Mouse (Mus musculus): ENCODE measurements around the gene Acot12. TPM values are rescaled to one million over a fixed set of nuclear protein-coding genes. Genes with fewer than 3 reads are reported as not detected.
A peak's percentile ranks its signal among the peaks of the same experiment; 100 is the strongest.

The Acot12 gene
- polyA plus RNA-seq, 1 experiment from 2014 or later: 0.07 TPM

GRCm38 (mm10) chr13:91724211-91724610 is 17.1 kb upstream of the Acot12 start:
- Histone ChIP-seq H3K9ac (replicated peaks; ENCODE audit: low read length) (no peak overlapping the region), H3K9me3 (ENCODE audit: low read length) (peaks cover 4% of the 10 kb centered on the region; the same call in 1 of the 2 replicates), H3K36me3 (ENCODE audit: insufficient read depth, low read length) (no peaks in the 10 kb centered on the region), H3K4me3 (ENCODE audit: low read length) (no peak overlapping the region), H3K4me1 (ENCODE audit: insufficient read depth, low read length) (no peaks in the 10 kb centered on the region), H3K27ac (ENCODE audit: low read length) (no peak overlapping the region), H3K4me2 (replicated peaks; ENCODE audit: low read depth, low read length) (no peak overlapping the region), H3K27me3 (ENCODE audit: insufficient read depth, low read length) (no peaks in the 10 kb centered on the region)
- no peak for ATAC-seq (ENCODE audit: low FRiP score, low TSS enrichment)
- 79% methylated on average over 3 of the region's 3 CpGs for WGBS

GRCm38 (mm10) chr13:91725130-91725529 is 16.2 kb upstream of the Acot12 start:
- no peak for ATAC-seq (ENCODE audit: low FRiP score, low TSS enrichment)
- no peaks in the 10 kb centered on the region for H3K4me1 ChIP-seq (ENCODE audit: insufficient read depth, low read length)
- WGBS: 71% methylated on average over 3 of the region's 3 CpGs
- no peak overlapping the region for H3K9ac ChIP-seq (replicated peaks; ENCODE audit: low read length)
- no peak overlapping the region for H3K4me2 ChIP-seq (replicated peaks; ENCODE audit: low read depth, low read length)
- H3K4me3 ChIP-seq (ENCODE audit: low read length): no peak overlapping the region
- H3K9me3 ChIP-seq (ENCODE audit: low read length): peaks cover 1% of the 10 kb centered on the region; the same call in 1 of the 2 replicates
- H3K27ac ChIP-seq (ENCODE audit: low read length): no peak overlapping the region
- no peaks in the 10 kb centered on the region for H3K27me3 ChIP-seq (ENCODE audit: insufficient read depth, low read length)
- no peaks in the 10 kb centered on the region for H3K36me3 ChIP-seq (ENCODE audit: insufficient read depth, low read length)

- Histone ChIP-seq H3K4me3 (ENCODE audit: low read length) (no peak overlapping the region), H3K36me3 (ENCODE audit: insufficient read depth, low read length) (no peaks in the 10 kb centered on the region), H3K27me3 (ENCODE audit: insufficient read depth, low read length) (no peaks in the 10 kb centered on the region), H3K4me1 (ENCODE audit: insufficient read depth, low read length) (no peaks in the 10 kb centered on the region), H3K9ac (replicated peaks; ENCODE audit: low read length) (no peak overlapping the region), H3K9me3 (ENCODE audit: low read length) (no peaks in the 10 kb centered on the region), H3K27ac (ENCODE audit: low read length) (no peak overlapping the region), H3K4me2 (replicated peaks; ENCODE audit: low read depth, low read length) (no peak overlapping the region)
- no peak for ATAC-seq (ENCODE audit: low FRiP score, low TSS enrichment)
Observed at GRCm38 (mm10) chr13:91727899-91728298, 13.4 kb upstream of the Acot12 start.

DNA sequence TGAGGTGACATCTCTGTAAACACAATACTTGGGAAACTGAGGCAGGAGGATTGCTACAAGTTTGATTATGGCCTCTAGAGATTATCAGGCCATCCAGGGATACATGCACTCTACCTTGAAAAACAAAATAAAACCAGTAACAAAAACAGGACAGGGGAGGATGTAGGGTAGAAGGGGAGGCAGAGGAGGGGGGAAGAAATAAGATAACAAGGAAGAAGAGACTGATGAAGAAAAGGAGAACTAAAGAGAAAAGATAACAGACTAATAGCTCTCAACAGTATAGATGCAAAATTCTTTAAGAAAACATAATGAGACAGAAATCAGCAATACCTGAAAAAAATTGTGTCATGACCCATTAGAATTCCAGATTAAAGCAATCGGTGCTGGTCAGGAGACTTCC is 4.1 kb upstream of the Acot12 start:
- H3K9ac ChIP-seq (replicated peaks; ENCODE audit: low read length): no peak overlapping the region
- H3K4me3 ChIP-seq (ENCODE audit: low read length): no peak overlapping the region
- H3K27ac ChIP-seq (ENCODE audit: low read length): no peak overlapping the region
- H3K4me2 ChIP-seq (replicated peaks; ENCODE audit: low read depth, low read length): no peak overlapping the region
- 87% methylated on average over 1 of the region's 1 CpGs for WGBS
- no peaks in the 10 kb centered on the region for H3K9me3 ChIP-seq (ENCODE audit: low read length)
- H3K36me3 ChIP-seq (ENCODE audit: insufficient read depth, low read length): no peaks in the 10 kb centered on the region
- H3K4me1 ChIP-seq (ENCODE audit: insufficient read depth, low read length): peaks cover 9% of the 10 kb centered on the region; the same call in 1 of the 2 replicates
- no peak for ATAC-seq (ENCODE audit: low FRiP score, low TSS enrichment)
- peaks cover 6% of the 10 kb centered on the region; the same call in 1 of the 2 replicates for H3K27me3 ChIP-seq (ENCODE audit: insufficient read depth, low read length)

DNA sequence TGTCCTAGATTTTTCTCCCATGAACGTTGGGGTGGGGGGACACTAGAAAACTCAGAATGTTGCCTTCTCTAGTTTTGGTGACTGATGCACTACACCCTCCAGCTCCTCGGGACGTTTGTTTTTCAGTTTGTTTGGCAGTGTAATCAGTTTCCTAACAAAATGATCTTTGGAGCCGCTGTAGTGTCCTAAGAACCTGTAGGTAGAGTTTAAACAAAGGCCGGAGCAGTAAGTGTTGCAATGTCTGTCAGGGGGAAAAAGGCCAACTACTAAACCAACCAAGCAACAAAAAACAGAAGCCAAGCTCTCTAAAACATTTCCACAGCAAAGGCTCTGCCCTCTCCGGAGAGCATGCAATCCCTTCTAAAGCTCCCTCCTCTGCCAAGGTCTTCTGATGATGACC is 461 bp upstream of the Acot12 start:
- H3K9ac ChIP-seq (replicated peaks; ENCODE audit: low read length): no peak overlapping the region
- WGBS: 71% methylated on average over 6 of the region's 6 CpGs

DNA sequence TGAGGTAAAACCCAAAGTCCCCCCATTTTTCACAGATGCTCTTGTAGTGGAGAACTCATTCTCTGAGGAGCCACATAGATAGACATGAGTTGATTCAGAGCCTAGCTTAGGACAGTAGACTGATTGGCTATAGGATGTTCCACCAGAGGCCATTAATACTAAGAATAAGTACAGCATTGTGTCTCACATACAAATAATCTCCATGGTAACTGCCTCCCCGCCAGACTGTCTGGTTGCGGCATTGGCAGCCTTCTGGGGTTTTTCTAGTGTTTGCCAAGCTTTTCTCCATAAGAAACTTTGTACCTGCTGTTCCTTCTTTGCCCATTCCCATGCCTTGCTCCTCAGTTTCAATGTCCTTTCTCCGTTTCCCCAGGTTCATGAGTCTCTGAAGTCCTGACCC is 1.9 kb downstream of the Acot12 start:
- Histone ChIP-seq H3K27me3 (ENCODE audit: insufficient read depth, low read length) (peaks cover 7% of the 10 kb centered on the region; the same call in 1 of the 2 replicates), H3K9me3 (ENCODE audit: low read length) (no peaks in the 10 kb centered on the region), H3K4me1 (ENCODE audit: insufficient read depth, low read length) (peaks cover 10% of the 10 kb centered on the region; the same call in 1 of the 2 replicates), H3K4me3 (ENCODE audit: low read length) (no peak overlapping the region), H3K36me3 (ENCODE audit: insufficient read depth, low read length) (no peaks in the 10 kb centered on the region), H3K9ac (replicated peaks; ENCODE audit: low read length) (no peak overlapping the region), H3K27ac (ENCODE audit: low read length) (no peak overlapping the region), H3K4me2 (replicated peaks; ENCODE audit: low read depth, low read length) (no peak overlapping the region)
- WGBS: 89% methylated on average over 3 of the region's 3 CpGs
- no peak for ATAC-seq (ENCODE audit: low FRiP score, low TSS enrichment)

More for the DNA sequence above, 461 bp upstream of the Acot12 start:
- no peak for ATAC-seq (ENCODE audit: low FRiP score, low TSS enrichment)
- Histone ChIP-seq H3K4me1 (ENCODE audit: insufficient read depth, low read length) (peaks cover 10% of the 10 kb centered on the region; the same call in 1 of the 2 replicates), H3K27me3 (ENCODE audit: insufficient read depth, low read length) (peaks cover 7% of the 10 kb centered on the region; the same call in 1 of the 2 replicates), H3K27ac (ENCODE audit: low read length) (no peak overlapping the region), H3K4me2 (replicated peaks; ENCODE audit: low read depth, low read length) (peak overlapping the region; percentile 65), H3K4me3 (ENCODE audit: low read length) (peak overlapping the region; percentile 47), H3K36me3 (ENCODE audit: insufficient read depth, low read length) (no peaks in the 10 kb centered on the region), H3K9me3 (ENCODE audit: low read length) (no peaks in the 10 kb centered on the region)

DNA sequence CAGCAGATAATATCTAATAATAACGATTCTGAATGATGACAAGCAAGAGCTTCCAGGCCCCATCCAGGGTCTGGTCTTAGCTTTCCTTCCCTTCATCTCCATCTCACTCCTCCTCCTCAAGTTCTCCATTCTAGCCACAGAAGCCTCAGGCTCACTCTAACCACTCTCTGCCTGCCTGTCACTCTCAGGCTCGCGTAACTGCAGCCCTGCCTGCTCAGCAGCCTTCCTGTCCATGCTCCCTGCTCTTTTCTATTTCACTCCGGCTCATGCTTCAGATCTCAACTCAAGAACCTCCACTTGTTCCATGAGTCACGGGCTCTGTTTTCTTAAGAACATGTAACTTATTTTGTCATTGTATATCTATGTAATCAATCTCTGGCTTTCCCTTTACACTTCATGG is 5.2 kb downstream of the Acot12 start:
- Histone ChIP-seq H3K4me2 (replicated peaks; ENCODE audit: low read depth, low read length) (no peak overlapping the region), H3K4me3 (ENCODE audit: low read length) (no peak overlapping the region), H3K36me3 (ENCODE audit: insufficient read depth, low read length) (no peaks in the 10 kb centered on the region), H3K27ac (ENCODE audit: low read length) (no peak overlapping the region), H3K4me1 (ENCODE audit: insufficient read depth, low read length) (peaks cover 7% of the 10 kb centered on the region; the same call in 1 of the 2 replicates), H3K9ac (replicated peaks; ENCODE audit: low read length) (no peak overlapping the region), H3K27me3 (ENCODE audit: insufficient read depth, low read length) (peaks cover 7% of the 10 kb centered on the region; the same call in 1 of the 2 replicates), H3K9me3 (ENCODE audit: low read length) (no peaks in the 10 kb centered on the region)
- ATAC-seq (ENCODE audit: low FRiP score, low TSS enrichment): no peak
- 75% methylated on average over 5 of the region's 5 CpGs for WGBS

DNA sequence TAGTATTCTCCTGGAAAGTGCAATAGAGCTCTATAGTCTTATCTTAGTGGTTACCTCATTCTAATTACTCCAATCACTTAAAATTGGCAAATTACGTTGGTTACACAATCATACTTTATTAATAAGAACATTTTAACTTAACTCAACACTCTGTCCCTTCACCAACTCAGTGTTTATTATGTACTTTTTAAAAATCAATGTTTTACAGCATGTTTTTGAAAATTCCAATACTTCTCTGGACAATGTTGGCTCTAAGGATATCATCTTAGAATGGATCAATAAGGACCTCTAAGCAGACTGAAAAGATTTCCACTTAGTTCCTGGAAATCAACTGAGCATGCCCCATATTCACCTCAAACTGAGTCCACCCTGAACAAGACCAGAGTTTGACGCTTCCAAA is 7.1 kb downstream of the Acot12 start:
- no peak overlapping the region for H3K4me3 ChIP-seq (ENCODE audit: low read length)
- H3K4me2 ChIP-seq (replicated peaks; ENCODE audit: low read depth, low read length): no peak overlapping the region
- no peak overlapping the region for H3K27ac ChIP-seq (ENCODE audit: low read length)
- H3K27me3 ChIP-seq (ENCODE audit: insufficient read depth, low read length): no peaks in the 10 kb centered on the region
- WGBS: 89% methylated on average over 2 of the region's 2 CpGs
- no peaks in the 10 kb centered on the region for H3K4me1 ChIP-seq (ENCODE audit: insufficient read depth, low read length)
- no peaks in the 10 kb centered on the region for H3K36me3 ChIP-seq (ENCODE audit: insufficient read depth, low read length)
- no peak overlapping the region for H3K9ac ChIP-seq (replicated peaks; ENCODE audit: low read length)
- no peak for ATAC-seq (ENCODE audit: low FRiP score, low TSS enrichment)
- no peaks in the 10 kb centered on the region for H3K9me3 ChIP-seq (ENCODE audit: low read length)

DNA sequence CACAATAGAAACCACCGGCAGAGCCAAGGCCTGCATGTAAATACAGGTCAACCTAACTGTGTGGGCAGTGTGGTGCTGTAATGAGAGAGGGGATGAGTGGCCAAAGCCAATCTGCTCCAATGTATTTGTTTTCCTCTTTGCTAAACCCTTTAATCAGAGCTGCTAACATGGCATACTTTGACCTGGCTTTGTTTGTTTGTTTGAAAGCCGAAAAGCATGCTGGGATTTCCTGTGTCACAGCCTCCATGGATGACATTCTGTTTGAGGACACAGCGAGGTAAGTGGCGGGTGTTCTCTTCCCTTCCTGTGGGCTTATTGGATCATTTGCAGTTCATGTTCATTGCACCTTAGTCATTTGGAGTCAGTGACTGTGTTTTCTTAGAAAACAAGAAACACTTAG is 8.7 kb downstream of the Acot12 start:
- Histone ChIP-seq H3K4me2 (replicated peaks; ENCODE audit: low read depth, low read length) (no peak overlapping the region), H3K36me3 (ENCODE audit: insufficient read depth, low read length) (no peaks in the 10 kb centered on the region), H3K27ac (ENCODE audit: low read length) (no peak overlapping the region), H3K9ac (replicated peaks; ENCODE audit: low read length) (no peak overlapping the region), H3K4me3 (ENCODE audit: low read length) (no peak overlapping the region), H3K9me3 (ENCODE audit: low read length) (no peaks in the 10 kb centered on the region), H3K4me1 (ENCODE audit: insufficient read depth, low read length) (no peaks in the 10 kb centered on the region), H3K27me3 (ENCODE audit: insufficient read depth, low read length) (no peaks in the 10 kb centered on the region)
- 39% methylated on average over 4 of the region's 4 CpGs for WGBS
- no peak for ATAC-seq (ENCODE audit: low FRiP score, low TSS enrichment)

DNA sequence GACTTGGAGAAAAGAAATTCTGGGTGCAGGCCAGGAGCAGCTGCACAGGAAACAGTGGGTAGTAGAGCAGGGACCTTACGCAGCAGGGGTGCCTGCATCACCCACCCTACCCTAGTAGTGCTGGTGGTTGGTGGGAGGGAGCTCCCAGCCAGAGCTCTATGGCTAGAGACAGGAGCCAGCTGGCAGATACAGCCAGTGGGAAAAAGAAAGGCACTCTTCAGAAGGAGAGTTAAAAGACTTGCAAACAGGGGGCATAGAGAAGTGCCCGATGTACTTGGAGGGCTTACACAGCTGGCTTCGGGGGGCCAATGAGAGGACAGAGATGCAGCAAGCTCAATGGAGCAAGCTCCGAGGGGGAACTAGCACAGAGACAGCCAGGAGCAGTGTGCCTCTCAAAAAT is 12.4 kb downstream of the Acot12 start:
- H3K27me3 ChIP-seq (ENCODE audit: insufficient read depth, low read length): no peaks in the 10 kb centered on the region

More for the DNA sequence above, 12.4 kb downstream of the Acot12 start:
- no peak overlapping the region for H3K27ac ChIP-seq (ENCODE audit: low read length)
- no peaks in the 10 kb centered on the region for H3K9me3 ChIP-seq (ENCODE audit: low read length)
- H3K4me3 ChIP-seq (ENCODE audit: low read length): no peak overlapping the region
- no peak overlapping the region for H3K9ac ChIP-seq (replicated peaks; ENCODE audit: low read length)
- H3K4me2 ChIP-seq (replicated peaks; ENCODE audit: low read depth, low read length): no peak overlapping the region
- H3K36me3 ChIP-seq (ENCODE audit: insufficient read depth, low read length): no peaks in the 10 kb centered on the region
- WGBS: 61% methylated on average over 4 of the region's 4 CpGs
- no peak for ATAC-seq (ENCODE audit: low FRiP score, low TSS enrichment)
- H3K4me1 ChIP-seq (ENCODE audit: insufficient read depth, low read length): no peaks in the 10 kb centered on the region

Data from kidney, embryonic 16.5 days (tissue).